Mouse (Mus musculus) B cell, adult 2 months (primary cell): ENCODE measurements around the gene Nadk2.

Source experiments
- DNase-seq, 2 experiments: peaks; one replicate each; pipeline ENCODE4 v3.0.0; 2022

The Nadk2 gene

GRCm38 (mm10) chr15:9070912-9071555 lies at the start of gene Nadk2:
Nadk2 (plus strand) TSS chr15:9071260.
- DNase-seq: peak; percentile 96 to 97

GRCm38 (mm10) chr15:9055704-9056103 lies 15.4 kb upstream of the Nadk2 start:
- peak in 1 of 2 experiments; percentile 14 for DNase-seq

GRCm38 (mm10) chr15:9059856-9060255 lies 11.2 kb upstream of the Nadk2 start:
- no peak for DNase-seq

- no peak for DNase-seq
These were observed 9.7 kb upstream of the Nadk2 start for GRCm38 (mm10) chr15:9061150-9061882.

- DNase-seq: no peak
These were observed 2.2 kb upstream of the Nadk2 start for GRCm38 (mm10) chr15:9068881-9069280.

- no peak for DNase-seq
These were observed 707 bp upstream of the Nadk2 start for GRCm38 (mm10) chr15:9070353-9070752.

- DNase-seq: peak; percentile 55 to 66
These were observed 790 bp downstream of the Nadk2 start for GRCm38 (mm10) chr15:9071556-9072544.

- DNase-seq: peak; percentile 13 to 14
These were observed 1.6 kb downstream of the Nadk2 start for GRCm38 (mm10) chr15:9072630-9073029.

GRCm38 (mm10) chr15:9073067-9073608 lies 2.1 kb downstream of the Nadk2 start:
- DNase-seq: no peak

- DNase-seq: peak in 1 of 2 experiments; percentile 14
These were observed 2.6 kb downstream of the Nadk2 start for GRCm38 (mm10) chr15:9073684-9074083.

GRCm38 (mm10) chr15:9074139-9074538 lies 3.1 kb downstream of the Nadk2 start:
- no peak for DNase-seq

GRCm38 (mm10) chr15:9074671-9075070 lies 3.6 kb downstream of the Nadk2 start:
- DNase-seq: no peak

GRCm38 (mm10) chr15:9075608-9076200 lies 4.6 kb downstream of the Nadk2 start:
- DNase-seq: no peak

- no peak for DNase-seq
These were observed 7.6 kb downstream of the Nadk2 start for GRCm38 (mm10) chr15:9078481-9079300.

- no peak for DNase-seq
These were observed 8.6 kb downstream of the Nadk2 start for GRCm38 (mm10) chr15:9079626-9080025.

GRCm38 (mm10) chr15:9080206-9080605 lies 9.1 kb downstream of the Nadk2 start:
- no peak for DNase-seq

- DNase-seq: no peak
These were observed 10.2 kb downstream of the Nadk2 start for GRCm38 (mm10) chr15:9081294-9081693.

- no peak for DNase-seq
These were observed 11.7 kb downstream of the Nadk2 start for GRCm38 (mm10) chr15:9082753-9083152.

GRCm38 (mm10) chr15:9086813-9087212 lies 15.8 kb downstream of the Nadk2 start:
- no peak for DNase-seq

GRCm38 (mm10) chr15:9087421-9087820 lies 16.4 kb downstream of the Nadk2 start:
- no peak for DNase-seq

- no peak for DNase-seq
These were observed 17.0 kb downstream of the Nadk2 start for GRCm38 (mm10) chr15:9087895-9088682.
